Mouse (Mus musculus) olfactory bulb, adult 2 months (tissue): ENCODE data around the gene Gm11937.

Source experiments
- CTCF ChIP-seq: fragments of 200-500 bp; IDR thresholded peaks from 2 replicates; pipeline ENCODE4 v1.5.1; 2012; ENCODE audit warnings: low read depth, mild to moderate bottlenecking, low read length, moderate library complexity; ENCODE audit not compliant: insufficient read depth
- POLR2A ChIP-seq: fragments of 200-500 bp; IDR thresholded peaks from 2 replicates; pipeline ENCODE4 v1.6.1; 2012; ENCODE audit warnings: mild to moderate bottlenecking, low read depth, low read length, moderate library complexity; ENCODE audit not compliant: insufficient read depth

DNA sequence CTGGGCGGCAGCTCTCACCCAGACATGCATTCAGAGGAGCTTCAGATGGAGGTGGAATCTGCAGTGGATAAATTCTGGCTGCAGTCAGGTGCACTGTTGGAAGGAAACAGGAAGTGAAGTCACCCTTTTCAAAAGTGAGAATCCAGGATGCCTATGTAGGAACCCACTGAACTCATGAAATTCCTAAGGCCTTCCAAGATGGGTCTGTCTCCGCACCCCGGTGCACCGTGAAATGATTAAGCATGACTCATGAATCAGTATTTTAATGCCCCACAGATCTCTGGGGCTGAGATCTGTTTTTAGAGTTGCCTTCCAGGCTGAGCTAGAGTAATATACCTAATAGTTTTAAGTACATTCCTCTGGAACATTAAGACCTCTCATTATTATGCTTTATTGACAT lies 49.3 kb upstream of the Gm11937 start:
- TF ChIP-seq CTCF, result no peak
- TF ChIP-seq POLR2A, result no peak
